Mouse (Mus musculus) c-Kit-positive CD71-positive TER-119-negative erythroid progenitor cells, embryonic 14.5 days (primary cell): ENCODE data around the gene Itih4.

ENCODE experiments used
- DNase-seq: peaks from one replicate; pipeline ENCODE4 v3.0.0-alpha.2; 2013; ENCODE audit warnings: low read depth

The Itih4 gene

GRCm38 (mm10) chr14:30943860-30944674 is 57.8 kb downstream of the Itih4 start:
- peak; percentile 39 for DNase-seq

GRCm38 (mm10) chr14:30944745-30945144 is 58.5 kb downstream of the Itih4 start:
- no peak for DNase-seq

GRCm38 (mm10) chr14:30949986-30950385 is 63.7 kb downstream of the Itih4 start:
- DNase-seq, result no peak

GRCm38 (mm10) chr14:30951154-30951825 is 65.0 kb downstream of the Itih4 start, which contains the start of gene Nek4:
Nek4 (plus strand) TSS chr14:30951377.
- peak; percentile 87 for DNase-seq
